Mouse (Mus musculus): Measurements from ENCODE around the gene Gm3448.
A peak's percentile ranks its signal among the peaks of the same experiment; 100 is the strongest.
"Not testable (repeated sequence)": the region's sequence is repeated elsewhere in the genome, so short reads cannot be mapped to it uniquely, and the experiment has no call there.

Gm3448 gene

GRCm38 (mm10) chr17:15041175-15041729 lies at the start of gene Gm3448, which contains the start of the genes Ermard and Tcte3:
Gene Gm3448 (minus strand): TSS chr17:15041537.
Gene Ermard (plus strand): TSS chr17:15041208.
Gene Tcte3 (minus strand): TSS chr17:15041488.
- peak; percentile 47 to 71 for DNase-seq (ENCODE audit: low spot score in 2 of 2)

- no peak for DNase-seq (ENCODE audit: low spot score in 2 of 2)
Measured at GRCm38 (mm10) chr17:15088591-15089001, 47.3 kb upstream of the Gm3448 start.

GRCm38 (mm10) chr17:15088166-15088565 lies 46.8 kb upstream of the Gm3448 start:
- DNase-seq (ENCODE audit: low spot score in 2 of 2): no peak

DNA sequence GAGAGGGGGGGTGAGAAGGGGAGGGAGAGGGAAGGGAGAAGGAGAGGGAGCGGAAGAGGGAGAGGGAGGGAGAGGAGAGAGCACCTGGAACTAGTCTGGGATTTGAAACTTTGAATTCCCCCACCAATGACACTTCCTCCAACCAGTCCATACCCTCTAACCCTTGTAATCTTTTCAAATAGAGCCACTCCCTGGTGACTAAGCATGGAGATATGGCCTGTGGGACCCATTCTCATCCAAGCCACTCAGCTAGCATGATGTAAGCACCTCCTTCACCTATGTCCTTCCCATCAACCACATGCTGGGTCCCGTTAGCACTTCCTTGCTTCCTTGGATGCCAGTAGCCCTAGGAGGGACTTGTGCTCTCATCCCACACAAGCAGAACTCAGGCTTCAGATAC lies 43.7 kb upstream of the Gm3448 start:
- no peak for DNase-seq (ENCODE audit: low spot score in 2 of 2)

GRCm38 (mm10) chr17:15084226-15084848 lies 43.0 kb upstream of the Gm3448 start:
- peak in 1 of 2 experiments; percentile 29 for DNase-seq (ENCODE audit: low spot score in 2 of 2)

GRCm38 (mm10) chr17:15077536-15077935 lies 36.2 kb upstream of the Gm3448 start:
- DNase-seq (ENCODE audit: low spot score in 2 of 2): no peak

GRCm38 (mm10) chr17:15075033-15075432 lies 33.7 kb upstream of the Gm3448 start:
- DNase-seq (ENCODE audit: low spot score in 2 of 2): no peak

GRCm38 (mm10) chr17:15072211-15072610 lies 30.9 kb upstream of the Gm3448 start:
- no peak for DNase-seq (ENCODE audit: low spot score in 2 of 2)

DNA sequence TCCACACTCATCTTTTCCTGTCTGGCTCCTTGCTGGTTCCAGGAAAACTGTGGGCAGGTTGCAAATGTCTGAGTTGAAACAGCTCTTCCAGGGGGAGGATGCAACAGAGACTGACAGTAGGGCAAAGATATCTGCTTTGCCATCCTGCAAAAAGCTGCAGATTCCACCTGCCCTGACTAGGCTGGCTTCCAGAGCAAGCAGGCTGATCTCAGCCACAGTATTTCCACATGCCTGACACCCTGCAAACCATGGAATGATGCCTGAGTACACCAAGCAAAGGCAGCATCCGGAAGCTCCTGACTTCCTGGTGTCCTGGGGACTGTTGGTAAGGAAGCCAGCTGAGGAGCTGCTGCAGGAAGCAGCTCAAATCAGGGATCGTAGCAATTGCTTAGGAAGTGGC lies 27.8 kb upstream of the Gm3448 start:
- DNase-seq (ENCODE audit: low spot score in 2 of 2): no peak

GRCm38 (mm10) chr17:15068040-15068792 lies 26.9 kb upstream of the Gm3448 start:
- no peak for DNase-seq (ENCODE audit: low spot score in 2 of 2)

DNA sequence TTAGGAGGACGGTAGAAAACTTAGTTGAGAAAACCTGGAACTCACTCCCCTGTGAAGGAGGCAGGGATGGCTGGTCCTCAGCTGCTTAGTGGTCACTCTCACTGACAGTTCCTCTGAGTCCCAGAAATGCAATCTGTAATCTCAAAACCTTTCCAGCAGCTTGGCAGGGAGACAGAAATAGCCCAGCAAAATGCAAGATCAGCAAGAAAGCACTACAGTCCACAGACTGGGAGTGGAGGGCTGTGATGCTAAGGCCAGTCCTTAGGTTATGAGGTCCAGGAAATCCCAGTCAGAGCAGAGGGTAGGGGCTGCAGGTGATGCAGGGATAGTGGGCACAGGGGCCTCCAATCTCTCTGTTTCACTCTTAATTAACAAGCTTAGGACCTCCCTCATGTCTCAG lies 25.6 kb upstream of the Gm3448 start:
- no peak for DNase-seq (ENCODE audit: low spot score in 2 of 2)

DNA sequence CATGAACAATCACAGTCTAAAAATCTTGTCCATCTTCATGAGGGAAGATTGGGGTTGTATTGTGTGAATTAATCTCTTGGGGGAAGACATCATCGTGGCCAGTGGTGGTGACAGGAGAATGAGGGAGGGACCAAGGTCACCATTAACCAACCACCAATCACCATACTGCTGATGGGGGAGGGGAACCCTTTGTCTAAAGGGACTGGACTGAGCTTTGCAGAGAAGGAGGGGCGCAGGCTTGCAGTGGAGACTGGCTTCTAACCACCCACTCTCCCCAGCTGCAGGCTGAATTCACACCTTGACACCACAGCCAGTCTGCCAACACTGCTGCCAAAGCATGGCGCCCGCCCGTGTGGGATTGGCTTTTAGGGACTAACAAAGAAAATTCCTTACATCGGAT lies 24.7 kb upstream of the Gm3448 start:
- DNase-seq (ENCODE audit: low spot score in 2 of 2): no peak

- no peak for DNase-seq (ENCODE audit: low spot score in 2 of 2)
Measured at GRCm38 (mm10) chr17:15065391-15066024, 24.2 kb upstream of the Gm3448 start.

GRCm38 (mm10) chr17:15060356-15060755 lies 19.0 kb upstream of the Gm3448 start:
- DNase-seq (ENCODE audit: low spot score in 2 of 2): peak; percentile 8 to 45

- DNase-seq (ENCODE audit: low spot score in 2 of 2): peak; percentile 6 to 51
Measured at GRCm38 (mm10) chr17:15059646-15060045, 18.3 kb upstream of the Gm3448 start.

- peak; percentile 9 to 51 for DNase-seq (ENCODE audit: low spot score in 2 of 2)
Measured at GRCm38 (mm10) chr17:15058161-15058591, 16.8 kb upstream of the Gm3448 start.

- DNase-seq (ENCODE audit: low spot score in 2 of 2): peak; percentile 8 to 44
Measured at GRCm38 (mm10) chr17:15055925-15056324, 14.6 kb upstream of the Gm3448 start.

GRCm38 (mm10) chr17:15053829-15054200 lies 12.5 kb upstream of the Gm3448 start:
- DNase-seq (ENCODE audit: low spot score in 2 of 2): peak in 1 of 2 experiments; percentile 58

DNA sequence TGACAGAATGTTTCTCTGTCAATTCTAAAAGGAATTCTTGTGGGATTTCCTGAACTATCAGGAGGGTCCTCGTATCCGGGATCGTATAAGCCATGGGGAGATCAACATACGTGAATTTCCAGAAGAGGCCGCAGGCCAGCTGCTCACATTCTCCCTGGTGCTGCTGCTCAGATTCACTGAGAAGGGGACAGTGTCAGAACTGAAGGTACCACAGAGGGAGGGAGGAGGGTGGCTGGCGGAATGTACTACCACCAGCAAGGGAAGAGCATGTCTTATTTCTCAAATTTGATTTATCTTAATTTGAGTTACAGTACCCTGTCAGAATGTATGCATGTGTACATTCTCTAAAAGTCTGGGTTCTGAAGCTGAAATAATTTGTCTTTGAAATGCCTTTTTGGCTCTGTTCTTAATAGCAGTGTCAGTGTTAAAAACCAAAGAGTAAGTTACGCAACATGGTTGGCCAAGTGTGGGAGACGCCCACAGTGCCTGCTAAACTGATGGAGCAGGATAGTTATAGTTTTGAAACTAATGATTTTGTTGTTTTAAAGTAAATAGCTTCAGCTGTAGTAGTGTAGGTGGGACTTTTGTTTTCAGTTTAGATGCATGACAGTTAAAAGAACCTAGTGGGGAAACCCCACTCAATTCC lies 12.0 kb upstream of the Gm3448 start:
- DNase-seq (ENCODE audit: low spot score in 2 of 2): not testable (repeated sequence)

GRCm38 (mm10) chr17:15052766-15053165 lies 11.4 kb upstream of the Gm3448 start:
- DNase-seq (ENCODE audit: low spot score in 2 of 2): not testable (repeated sequence)

DNA sequence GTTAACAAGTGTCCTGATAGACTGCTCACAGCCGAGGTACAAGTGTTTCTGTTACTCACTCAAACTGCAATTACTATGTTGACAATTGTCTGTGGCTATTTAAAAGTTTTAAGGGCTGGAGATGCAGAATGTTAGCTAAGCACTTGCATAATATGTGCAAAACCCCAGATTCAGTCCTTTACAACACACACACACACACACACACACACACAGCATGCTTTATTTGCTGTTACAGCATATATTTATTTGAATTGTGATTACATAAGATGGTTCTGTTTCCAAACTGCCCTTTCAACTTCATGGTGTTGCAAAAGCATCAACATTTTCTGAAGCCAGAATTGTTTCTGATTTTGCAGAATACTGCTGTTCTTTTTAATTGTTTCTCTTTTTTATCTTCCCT lies 9.0 kb upstream of the Gm3448 start:
- not testable (repeated sequence) for DNase-seq (ENCODE audit: low spot score in 2 of 2)

DNA sequence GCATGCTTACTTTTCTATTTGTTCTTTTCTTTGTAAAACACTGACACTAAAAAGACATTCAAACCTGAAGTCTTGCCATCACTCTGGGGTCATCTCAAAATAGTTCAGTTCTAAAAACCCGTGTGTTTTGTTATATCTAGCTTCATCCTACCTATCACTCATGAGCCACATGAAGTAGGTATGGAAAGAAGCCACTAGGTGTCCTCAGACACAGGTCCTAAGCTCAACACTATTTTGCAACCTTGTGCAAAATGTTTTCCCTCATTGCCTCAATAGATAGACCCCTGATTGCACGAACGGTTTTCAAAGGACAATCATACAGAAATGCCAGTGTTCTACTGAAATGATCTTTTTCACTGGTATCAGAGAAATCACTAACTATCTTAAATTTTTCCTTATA lies 882 bp downstream of the Gm3448 start:
- not testable (repeated sequence) for DNase-seq (ENCODE audit: low spot score in 2 of 2)

All from spleen, postnatal 4 days (tissue).